Mouse (Mus musculus): ENCODE measurements around the gene Crat.

Crat gene

DNA sequence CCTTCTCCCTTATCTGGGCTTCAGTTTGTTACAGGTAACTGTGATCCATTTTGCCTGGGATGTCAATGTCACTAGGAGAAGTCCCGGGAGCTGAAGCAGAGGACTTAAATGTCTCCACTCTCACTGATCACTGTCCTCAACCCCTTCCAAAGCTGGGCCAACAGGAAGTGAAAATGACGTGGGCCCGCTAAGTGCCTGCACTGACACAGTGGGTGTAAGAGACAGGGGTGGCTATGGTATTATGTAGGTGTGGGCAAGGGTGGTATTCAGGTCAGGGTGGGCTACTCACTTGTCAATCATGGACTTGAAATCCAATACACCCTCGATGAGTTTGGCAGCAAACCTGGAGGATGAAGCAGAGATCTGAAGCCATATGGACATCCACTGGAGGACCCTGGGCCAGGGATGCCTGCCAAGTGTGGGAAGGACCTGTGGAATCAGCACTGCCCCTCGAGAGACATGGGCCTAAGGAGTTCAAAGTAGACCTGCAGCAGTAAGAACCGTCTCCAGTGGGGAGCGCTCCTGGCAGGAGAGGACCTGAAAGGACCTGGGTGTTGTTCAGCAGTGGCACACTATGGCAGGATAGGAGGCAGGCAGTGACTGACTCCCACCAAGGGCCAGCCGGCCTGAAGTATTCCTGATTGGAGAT is 7.0 kb downstream of the Crat start:
- in situ Hi-C loops (cut with MboI, MseI): no loop called here

DNA sequence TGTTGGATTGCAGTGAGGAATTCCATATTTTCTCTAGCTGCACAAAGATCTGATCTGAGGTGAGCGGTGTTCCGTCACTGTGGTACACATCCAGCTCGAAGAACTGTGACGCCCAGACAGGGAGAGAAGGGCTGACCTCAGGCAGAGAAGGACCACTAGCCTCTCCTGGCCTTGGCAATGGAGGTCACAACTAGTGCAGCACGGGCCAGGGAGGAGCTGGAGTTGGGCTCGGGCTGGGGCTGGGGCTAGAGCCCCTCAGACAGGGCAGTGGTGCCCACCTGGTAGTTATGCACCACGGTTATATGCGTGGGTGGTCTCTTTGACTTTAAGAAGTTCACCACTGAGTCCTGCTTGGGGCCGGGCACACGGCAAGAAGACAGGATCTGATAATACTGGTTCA is 7.8 kb downstream of the Crat start:
- in situ Hi-C loops (cut with MboI, MseI): no loop called here

DNA sequence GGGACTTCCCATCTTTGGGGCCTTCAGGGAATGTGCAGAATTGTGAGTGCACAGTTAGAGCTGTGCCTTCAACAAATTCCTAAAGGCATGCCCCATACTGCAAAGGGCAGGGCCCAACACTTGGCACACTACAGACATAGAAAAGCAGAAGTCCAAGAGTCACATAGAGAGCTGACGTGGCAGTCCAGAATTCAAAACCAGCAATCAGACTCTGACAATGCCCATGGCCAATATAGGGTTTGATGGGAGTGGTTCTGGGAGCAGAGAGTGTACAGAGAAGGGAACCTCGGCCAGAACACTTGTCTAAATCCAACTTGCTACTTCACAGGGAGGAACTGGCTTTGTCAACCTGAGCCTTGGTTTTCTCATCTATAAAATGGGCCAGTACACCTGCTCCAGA is 8.4 kb downstream of the Crat start:
- in situ Hi-C loops (cut with MboI, MseI): no loop called here

DNA sequence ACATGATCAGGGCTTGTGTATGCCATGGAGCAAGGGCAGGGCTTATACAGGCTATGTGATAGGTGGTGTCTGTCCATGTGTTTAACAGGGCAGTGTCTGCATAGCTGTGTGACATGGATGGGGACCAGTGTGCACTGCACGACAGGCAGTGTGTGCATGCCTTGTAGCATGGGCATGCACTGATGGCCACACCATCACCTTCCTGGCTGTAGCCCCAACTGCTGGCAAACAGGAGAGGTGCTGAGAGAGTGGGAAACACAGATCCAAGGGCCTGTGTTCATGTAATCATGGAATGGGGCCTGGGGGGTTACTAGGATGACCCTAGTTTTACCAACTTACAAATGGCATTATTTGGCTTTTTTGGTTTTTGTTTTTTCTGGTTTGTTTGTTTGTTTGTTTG is 11.7 kb downstream of the Crat start:
- in situ Hi-C loops (cut with MboI, MseI): no loop called here

DNA sequence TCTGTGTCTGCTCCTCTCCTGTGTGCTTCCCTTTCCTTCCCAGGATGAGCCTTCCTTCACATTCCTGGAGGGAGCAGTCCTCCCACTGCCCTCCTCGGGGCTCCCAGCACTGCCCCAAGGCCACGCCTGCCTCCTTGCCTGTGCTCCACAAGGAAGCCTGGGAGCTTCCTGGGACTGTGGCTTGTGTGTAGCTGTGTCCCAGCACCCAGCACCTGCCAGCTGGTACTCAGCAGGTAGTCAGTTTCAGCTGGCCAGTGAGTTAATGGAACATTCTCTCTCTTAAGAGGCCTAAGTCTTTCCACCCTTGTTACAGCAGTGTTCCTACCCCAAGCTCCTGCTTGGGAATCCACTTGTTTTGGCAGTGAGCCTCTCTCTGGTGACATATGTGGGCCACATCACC is 12.8 kb downstream of the Crat start:
- in situ Hi-C loops (cut with MboI, MseI): no loop called here

DNA sequence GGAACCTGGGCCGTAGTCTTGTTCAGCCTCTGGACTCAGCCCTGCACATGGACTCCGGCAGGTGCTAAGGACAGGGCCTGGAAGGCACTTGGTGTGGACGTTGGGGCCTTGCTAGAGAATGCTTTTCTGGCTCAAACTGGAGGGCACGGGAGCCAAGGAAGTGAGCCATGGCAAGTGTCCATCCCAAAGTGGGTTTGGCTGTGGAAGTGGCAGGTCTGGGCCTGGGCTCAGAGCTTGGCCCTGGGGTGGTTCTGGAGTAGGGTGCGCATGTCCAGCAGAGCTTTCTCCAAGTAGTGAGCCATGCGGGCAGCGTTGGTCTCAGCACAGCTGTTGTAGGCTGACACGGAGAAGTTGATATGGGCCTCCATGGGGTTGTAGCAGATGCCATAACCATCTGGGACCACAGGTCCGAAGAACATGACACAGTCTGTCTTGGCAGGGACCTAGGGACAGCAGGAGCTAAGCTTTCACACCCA is 13.2 kb downstream of the Crat start:
- in situ Hi-C loops (cut with MboI, MseI): no loop called here

DNA sequence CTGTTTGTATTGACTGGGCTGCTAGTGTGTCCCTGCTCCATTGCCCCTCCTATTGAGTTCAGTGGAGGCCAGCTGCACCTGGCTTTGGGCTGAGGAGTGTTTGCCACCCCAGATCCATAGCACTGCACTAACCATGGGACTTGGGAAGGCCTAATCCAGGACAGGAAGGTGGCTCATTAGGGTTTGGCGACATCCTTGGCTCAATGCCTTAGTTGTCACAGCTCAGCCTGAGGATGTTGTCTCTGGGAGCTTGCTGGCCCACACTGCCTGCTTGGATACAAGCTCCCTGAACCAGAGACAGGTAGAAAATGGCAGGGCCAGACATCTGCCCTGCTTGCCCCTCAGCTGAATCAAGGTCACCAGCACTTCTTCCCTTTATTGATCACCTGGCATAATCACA is 14.0 kb downstream of the Crat start:
- in situ Hi-C loops (cut with MboI, MseI): no loop called here

DNA sequence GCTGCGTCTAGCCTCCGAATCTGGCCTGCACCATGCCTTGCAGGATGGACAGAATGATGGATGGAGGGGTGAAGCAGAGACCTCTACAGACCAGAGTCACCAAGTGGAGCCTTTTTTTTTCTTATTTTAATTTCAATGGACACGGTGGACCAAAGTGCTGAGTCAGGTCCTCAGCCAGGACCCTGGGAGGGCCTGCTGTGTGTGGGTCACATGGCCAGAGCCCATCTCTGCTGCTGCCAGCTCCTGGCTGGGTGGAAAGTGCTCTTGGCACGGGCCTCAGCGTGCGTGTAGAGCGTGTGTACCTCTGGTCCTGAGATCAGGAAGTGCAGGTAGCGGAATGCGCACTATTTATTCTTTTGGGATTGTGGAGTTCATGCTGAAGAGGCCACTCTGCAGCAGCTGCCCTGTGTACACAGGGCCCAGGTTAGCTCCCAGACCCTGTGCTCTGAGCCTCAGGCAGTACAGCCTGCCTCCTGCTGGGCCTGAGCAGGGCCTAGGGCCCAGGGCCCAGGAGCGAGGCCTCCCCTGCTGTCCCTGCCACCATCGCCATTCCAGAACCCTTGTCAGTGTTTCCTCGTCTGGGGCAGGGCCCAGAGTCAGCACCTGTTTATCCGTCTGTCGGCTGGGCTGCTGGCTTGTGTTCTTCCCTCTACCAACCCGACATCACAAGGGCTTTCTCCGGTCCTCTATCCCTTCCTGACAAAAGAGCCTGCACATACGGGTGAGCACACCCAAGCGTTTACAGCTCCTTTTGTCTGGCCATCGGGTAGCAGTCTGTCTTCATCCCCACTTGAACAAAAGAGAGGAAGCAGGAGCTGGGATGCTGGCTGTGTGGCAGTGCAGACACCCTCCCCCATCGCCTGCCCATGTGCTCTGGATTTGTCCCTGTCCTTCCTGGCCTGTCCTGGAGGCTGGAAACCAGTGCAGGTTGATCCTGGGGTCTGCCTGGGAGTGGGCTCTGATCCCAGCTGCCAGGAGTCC is 16.1 kb downstream of the Crat start:
- in situ Hi-C loops (cut with MboI, MseI): no loop called here

DNA sequence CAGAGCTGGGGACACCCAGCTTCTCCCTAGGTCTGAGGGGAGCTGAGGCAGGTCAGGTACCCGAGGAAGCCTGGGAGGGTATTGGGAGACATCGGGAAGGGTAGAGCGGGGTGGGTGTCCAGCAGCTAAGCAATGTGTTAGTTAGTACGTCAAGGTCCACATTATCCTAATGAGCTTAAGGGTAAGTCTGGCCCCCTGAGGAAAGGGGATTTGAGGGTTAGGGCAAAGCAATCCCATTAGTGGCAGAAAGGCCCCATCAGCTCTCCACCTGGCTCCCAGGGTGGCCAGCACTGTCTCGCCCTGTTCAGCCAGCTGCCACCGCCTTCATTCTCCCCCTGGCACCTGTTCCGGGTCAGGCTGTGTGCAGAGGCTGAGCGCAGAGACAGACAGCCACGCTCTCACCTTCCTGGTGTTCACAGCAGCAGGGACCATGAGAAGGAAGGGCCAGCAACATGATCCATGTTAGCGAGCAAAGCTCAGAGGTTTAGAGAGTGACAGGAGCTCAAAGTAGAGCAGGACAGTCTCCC is 17.6 kb downstream of the Crat start:
- in situ Hi-C loops (cut with MboI, MseI): no loop called here

DNA sequence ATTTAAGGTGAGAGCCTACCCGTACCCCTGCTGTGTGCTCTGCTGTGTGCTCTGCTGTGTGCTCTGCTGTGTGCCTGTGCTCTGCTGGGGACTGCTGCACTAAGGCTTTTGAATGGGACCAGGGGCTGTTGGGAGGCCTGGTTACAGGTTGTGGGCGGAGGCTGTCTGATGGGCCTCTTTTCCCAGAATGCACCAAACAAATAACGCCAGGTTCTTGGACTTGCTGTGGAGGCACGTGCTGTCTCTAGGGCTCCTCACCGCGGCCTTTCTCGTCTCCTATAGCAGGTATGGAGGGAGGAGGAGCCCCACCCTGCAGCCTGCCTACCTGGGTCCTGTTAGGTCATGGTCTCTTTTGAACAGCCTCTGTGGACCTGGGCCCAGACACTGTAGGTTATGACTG is 19.4 kb downstream of the Crat start:
- in situ Hi-C loops (cut with MboI, MseI): no loop called here

DNA sequence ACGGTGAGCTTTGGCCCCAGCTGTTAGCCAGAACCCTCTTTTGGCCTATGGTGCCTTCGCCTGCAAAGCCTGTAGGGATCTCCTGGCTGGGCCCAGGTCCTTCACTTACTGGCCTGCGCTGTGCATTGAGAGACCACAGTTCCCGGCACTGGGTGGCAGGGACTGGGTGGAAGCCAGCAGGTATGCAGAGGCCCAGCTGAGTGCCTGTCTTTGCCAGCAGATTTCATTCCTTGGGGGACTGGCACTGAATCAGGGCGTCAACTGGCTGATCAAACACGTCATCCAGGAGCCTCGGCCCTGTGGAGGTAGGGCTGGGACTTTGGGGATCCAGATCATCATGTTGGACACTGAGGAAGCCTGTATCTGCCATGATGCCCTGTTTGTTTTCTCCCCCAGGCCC is 19.9 kb downstream of the Crat start:
- in situ Hi-C loops (cut with MboI, MseI): no loop called here

DNA sequence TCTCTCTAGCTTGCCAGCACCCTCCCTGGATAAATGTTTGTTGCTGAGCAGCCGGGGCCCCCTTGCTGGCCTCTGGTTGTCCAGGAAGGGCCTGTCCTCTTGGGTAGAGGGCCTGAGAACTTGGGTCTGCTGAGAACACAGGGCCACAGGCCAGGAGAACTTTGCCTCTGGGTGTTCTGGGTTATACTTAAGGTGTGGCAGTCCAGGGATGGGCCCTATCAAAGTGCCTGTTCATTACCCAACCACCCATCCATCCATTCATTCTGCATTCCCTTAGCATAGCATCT is 22.3 kb downstream of the Crat start:
- in situ Hi-C loops (cut with MboI, MseI): no loop called here

DNA sequence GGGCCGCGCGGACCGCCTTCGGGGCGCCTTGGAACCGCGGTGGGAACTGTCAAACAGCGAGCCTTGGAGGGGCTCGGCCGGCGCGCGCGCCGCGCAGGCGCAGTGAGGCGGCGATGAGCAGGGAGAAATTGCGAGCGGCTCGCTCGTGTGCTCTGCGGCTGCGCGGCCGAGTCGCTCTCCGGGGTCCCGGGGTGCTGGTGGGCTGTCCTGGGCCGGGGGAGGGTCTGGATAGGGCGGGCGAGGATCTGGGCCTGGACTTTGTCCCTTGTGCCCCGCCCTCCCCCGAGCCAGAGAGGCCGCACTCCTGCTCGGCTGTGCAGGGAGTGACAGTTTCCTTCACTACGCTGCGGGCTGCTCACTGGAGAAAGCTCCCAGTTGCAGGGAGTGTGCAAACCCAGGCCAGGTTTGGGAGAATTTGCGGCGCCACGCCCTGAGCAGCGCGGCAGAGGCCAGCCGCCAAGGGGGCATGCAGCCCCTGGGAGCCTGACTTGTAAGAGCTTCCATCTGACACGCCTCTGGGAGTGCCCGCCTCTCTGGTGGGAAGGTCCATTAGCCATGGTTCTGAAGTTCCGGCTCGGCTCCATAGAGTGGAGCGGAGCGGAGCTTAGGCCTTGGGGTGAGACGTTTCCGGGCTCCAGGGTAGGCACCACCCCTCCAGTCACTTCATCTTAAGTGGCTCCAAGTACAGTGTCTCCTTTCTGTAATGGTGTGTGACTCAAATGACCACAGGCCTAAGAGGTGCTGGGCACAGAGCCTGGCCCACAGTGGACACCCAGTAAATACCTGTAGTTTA is 22.8 kb downstream of the Crat start:
- in situ Hi-C loops (cut with MboI, MseI): no loop called here

DNA sequence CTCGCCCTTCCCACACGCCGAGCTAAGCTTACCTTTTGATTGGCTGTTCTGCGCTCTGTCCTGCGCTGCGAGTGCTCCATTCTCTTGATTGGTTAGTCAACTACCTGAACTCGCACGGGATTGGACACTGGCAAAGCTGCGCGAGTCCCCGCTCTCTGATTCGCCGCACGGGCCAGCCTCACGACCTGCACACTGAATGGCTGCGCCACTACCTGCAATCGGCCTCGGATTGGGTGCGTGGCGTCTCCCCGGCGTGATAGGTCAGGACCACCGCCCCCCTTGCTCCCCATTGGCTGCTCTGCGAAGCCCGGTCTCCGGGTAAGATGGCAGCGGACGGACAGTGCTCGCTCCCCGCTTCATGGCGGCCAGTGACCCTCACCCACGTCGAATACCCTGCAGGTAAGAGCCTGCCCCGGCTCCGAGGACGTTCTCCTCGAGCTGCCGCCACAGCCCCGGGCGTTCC is 23.5 kb downstream of the Crat start, which contains the start of gene Dolpp1:
Gene Dolpp1, plus strand, starts transcription at position 141 of the 463 bp plus-strand sequence.
- in situ Hi-C loops (cut with MboI, MseI): no loop called here

DNA sequence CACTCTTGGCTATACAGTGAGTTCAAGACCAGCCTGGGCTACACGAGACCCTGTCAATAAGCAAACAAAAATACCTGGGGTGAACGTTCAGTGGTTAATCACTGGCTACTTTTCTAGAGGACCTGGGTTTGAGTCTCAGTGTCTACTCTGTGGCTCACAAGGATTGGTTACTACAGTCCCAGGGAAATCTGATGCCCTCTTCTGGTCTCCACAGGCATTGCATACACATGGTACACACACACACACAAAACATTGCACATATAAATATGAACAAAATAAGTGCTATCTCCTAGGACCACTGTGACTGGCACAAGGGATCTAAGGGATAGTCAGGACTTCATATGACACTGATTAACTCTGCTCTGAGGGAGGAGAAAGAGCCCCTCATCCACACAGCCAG is 26.6 kb downstream of the Crat start:
- in situ Hi-C loops (cut with MboI, MseI): no loop called here

DNA sequence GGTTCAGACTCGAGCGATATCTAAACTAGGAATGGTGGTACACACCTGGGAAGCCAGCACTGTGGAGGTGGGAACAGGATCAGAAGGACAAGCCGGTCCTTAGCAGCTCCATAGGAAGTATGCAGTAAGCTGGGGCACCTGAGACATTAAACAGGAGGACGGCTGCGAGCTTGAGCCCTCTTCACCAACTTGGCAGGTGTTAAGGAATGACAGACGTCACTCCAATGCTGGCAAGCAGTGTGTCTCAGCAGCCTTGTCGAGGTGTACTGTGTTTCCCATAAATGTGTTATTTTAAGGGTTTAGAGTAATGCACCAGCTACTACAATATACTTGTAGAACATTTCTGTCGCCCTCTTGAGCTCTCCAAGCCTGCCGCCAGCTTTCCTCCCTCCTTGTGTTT is 28.7 kb downstream of the Crat start:
- in situ Hi-C loops (cut with MboI, MseI): no loop called here

DNA sequence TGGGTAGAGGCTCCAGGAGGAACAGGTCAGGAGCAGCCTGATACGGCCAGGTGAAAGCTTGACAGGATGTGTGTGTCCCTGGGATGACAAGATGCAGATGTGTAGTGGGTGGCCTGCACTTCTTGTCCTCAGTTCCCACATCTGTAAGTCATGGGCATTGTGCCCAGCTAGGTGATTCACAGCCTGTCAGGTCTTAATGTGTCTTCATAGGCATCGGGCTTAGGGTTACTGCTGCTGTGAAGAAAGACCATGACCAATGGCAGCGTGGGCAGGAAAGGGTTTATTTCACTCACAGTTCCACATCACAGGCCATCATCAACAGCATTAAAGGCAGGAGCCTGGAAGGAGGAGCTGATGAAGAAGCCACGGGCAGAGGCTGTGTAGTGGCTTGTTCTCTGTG is 30.0 kb downstream of the Crat start:
- in situ Hi-C loops (cut with MboI, MseI): no loop called here

DNA sequence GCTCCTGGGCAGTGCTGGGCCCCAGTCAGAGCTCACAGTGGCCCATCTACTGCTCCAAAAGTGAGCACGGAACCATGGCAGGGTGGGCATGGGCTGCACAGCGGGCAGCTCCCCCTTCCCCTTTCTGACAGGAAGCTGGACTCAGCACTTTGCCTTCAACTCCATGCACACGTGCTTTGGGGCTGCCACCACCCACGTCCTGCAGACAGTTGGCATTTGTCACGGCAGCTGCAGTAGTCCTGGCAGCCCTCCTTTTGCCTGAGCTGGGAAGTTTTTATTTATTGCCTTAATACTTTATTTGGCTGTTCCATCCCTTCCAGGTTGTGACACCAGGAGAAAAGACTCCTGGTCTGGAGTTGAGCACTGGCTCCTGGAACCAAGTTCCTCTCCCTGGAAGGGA is 30.8 kb downstream of the Crat start:
- in situ Hi-C loops (cut with MboI, MseI): no loop called here

DNA sequence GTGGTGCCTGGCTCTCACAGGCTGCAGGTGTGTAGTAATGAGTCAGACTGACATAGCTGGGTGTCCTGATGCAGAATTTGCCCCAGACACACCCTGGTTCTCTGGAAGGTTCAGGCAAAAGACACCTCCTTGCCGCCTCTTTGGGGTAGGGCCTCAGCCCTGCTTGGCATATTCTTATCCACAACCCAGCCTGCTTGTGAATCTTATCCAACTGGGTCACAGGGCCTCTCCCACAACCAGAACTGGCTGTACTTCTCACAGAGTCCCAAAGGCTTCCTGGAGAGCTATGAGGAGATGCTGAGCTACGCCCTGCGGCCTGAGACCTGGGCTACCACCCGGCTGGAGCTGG is 34.3 kb downstream of the Crat start:
- in situ Hi-C loops (cut with MboI, MseI): no loop called here

DNA sequence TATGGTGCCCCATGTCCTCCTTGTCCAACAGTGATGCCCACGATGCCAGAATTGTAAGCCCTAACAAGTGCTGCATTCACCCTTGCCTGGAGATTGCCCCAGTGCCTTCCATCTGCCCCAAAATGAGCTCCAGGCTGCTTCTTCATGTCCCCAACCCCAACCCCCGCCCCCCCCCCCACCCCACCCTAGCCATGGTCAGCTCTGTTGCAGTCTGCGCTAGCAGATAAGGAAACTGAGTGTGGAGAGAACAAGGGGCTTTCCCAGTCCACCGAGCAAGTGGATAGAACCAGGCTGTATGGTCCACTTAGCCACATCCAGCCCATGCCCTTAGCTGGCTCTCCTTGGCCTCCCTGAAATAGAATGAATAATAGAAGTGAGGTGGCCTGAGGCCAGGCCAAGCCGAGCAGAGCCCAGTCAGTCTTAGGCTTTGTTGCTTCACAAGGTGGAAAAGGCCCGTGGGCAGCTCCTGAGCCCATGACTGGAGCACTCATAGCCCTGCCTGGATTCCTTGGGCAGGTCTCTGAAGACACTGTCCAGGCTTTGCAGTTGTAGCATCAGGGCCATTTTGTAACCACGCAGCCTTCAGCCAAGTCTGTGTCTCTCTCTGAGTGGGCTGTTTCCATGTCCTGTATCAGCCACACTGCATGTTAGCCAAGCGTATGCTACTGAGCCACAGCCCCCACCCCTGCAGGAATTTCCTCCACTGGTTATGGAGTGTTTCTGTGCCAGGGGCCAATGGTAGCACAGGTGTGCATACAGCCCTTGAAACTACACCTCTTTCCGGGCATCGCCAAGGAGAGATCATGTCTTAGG is 34.8 kb downstream of the Crat start:
- in situ Hi-C loops (cut with MboI, MseI): no loop called here

DNA sequence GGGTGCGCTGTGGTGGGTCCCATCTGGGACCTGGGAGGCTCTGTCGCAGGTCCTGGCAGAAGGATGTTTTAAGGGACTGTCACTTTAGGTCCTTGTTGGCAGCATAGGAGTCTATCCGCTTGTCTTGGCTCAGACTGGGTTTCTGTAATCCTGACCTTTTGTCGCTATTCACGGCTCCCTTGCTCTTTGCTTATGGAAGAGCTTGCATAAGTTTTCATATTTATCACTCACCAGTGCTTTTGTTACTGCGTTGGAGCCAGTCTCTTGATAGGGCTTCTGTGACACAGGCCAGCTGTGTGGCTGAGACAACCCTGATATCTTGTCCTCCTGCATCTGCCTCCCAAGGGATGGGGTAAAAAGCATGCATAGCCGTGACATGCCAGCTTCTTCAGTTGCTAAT is 36.3 kb downstream of the Crat start:
- in situ Hi-C loops (cut with MboI, MseI): no loop called here

Data from regulatory T cell (primary cell).